Mouse (Mus musculus) adrenal gland (tissue): ENCODE results near the gene Fcho2.

Experiments used
- intact Hi-C: fragments of 180-260 bp; cut with DNase I; formaldehyde crosslinking; loops from one replicate; pipeline ENCODE4 v1.15.1; 2025

The Fcho2 gene

GRCm38 (mm10) chr13:98810143-98810542, 5.1 kb downstream of the Fcho2 start:
- intact Hi-C loops: no loop called here

GRCm38 (mm10) chr13:98809087-98809486, 6.2 kb downstream of the Fcho2 start:
- intact Hi-C loops: no loop called here

GRCm38 (mm10) chr13:98804480-98804879, 10.8 kb downstream of the Fcho2 start:
- intact Hi-C loops: no loop called here

GRCm38 (mm10) chr13:98803699-98804098, 11.6 kb downstream of the Fcho2 start:
- intact Hi-C loops: no loop called here

- intact Hi-C loops: no loop called here
Observed at GRCm38 (mm10) chr13:98802957-98803356, 12.3 kb downstream of the Fcho2 start.

GRCm38 (mm10) chr13:98795511-98795910, 19.7 kb downstream of the Fcho2 start:
- intact Hi-C loops: no loop called here

GRCm38 (mm10) chr13:98792864-98793263, 22.4 kb downstream of the Fcho2 start:
- intact Hi-C loops: no loop called here

GRCm38 (mm10) chr13:98791693-98792092, 23.6 kb downstream of the Fcho2 start:
- intact Hi-C loops: no loop called here

- intact Hi-C loops: no loop called here
Observed at GRCm38 (mm10) chr13:98786970-98787685, 28.1 kb downstream of the Fcho2 start.

- intact Hi-C loops: no loop called here
Observed at GRCm38 (mm10) chr13:98777959-98778358, 37.3 kb downstream of the Fcho2 start.

- intact Hi-C loops: no loop called here
Observed at GRCm38 (mm10) chr13:98771484-98771883, 43.8 kb downstream of the Fcho2 start.

GRCm38 (mm10) chr13:98768329-98768728, 46.9 kb downstream of the Fcho2 start:
- intact Hi-C loops: no loop called here

- intact Hi-C loops: no loop called here
Observed at GRCm38 (mm10) chr13:98761771-98762170, 53.5 kb downstream of the Fcho2 start.

- intact Hi-C loops: no loop called here
Observed at GRCm38 (mm10) chr13:98755886-98756285, 59.4 kb downstream of the Fcho2 start.

- intact Hi-C loops: no loop called here
Observed at GRCm38 (mm10) chr13:98744679-98745078, 70.6 kb downstream of the Fcho2 start.

GRCm38 (mm10) chr13:98743829-98744228, 71.4 kb downstream of the Fcho2 start:
- intact Hi-C loops: no loop called here

- intact Hi-C loops: no loop called here
Observed at GRCm38 (mm10) chr13:98743214-98743613, 72.0 kb downstream of the Fcho2 start.

GRCm38 (mm10) chr13:98738213-98738612, 77.0 kb downstream of the Fcho2 start:
- intact Hi-C loops: no loop called here

- intact Hi-C loops: no loop called here
Observed at GRCm38 (mm10) chr13:98733292-98733691, 82.0 kb downstream of the Fcho2 start.

GRCm38 (mm10) chr13:98729271-98730062, 85.8 kb downstream of the Fcho2 start:
- intact Hi-C loops: loop anchor here (10.0 kb wide), 1 partner anchor 135 kb away; no protein-coding TSS in a partner anchor

GRCm38 (mm10) chr13:98726494-98726893, 88.8 kb downstream of the Fcho2 start:
- intact Hi-C loops: loop anchor here (10.0 kb wide), 1 partner anchor 132 kb away; no protein-coding TSS in a partner anchor

- intact Hi-C loops: loop anchor here (10.0 kb wide), 1 partner anchor 129 kb away; no protein-coding TSS in a partner anchor
Observed at GRCm38 (mm10) chr13:98723430-98723829, 91.8 kb downstream of the Fcho2 start.
